Mouse (Mus musculus) G1E-ER4 (cell line): ENCODE results near the gene Etnk2. TPM values are rescaled to one million over a fixed set of nuclear protein-coding genes. Genes with fewer than 3 reads are reported as not detected.

Experiments
- GATA1 ChIP-seq: IDR thresholded peaks from one replicate; pipeline ENCODE4 v1.8.0; 2012; ENCODE audit warnings: low read length, inconsistent platforms
- polyA plus RNA-seq: library from polyadenylated mRNA; stranded (reverse); fragments of >175 nt; gene quantifications from 2 replicates; pipeline ENCODE4 v1.2.3, GENCODE M21; 2012

Etnk2 gene
- polyA plus RNA-seq, 1 experiment: not detected

DNA sequence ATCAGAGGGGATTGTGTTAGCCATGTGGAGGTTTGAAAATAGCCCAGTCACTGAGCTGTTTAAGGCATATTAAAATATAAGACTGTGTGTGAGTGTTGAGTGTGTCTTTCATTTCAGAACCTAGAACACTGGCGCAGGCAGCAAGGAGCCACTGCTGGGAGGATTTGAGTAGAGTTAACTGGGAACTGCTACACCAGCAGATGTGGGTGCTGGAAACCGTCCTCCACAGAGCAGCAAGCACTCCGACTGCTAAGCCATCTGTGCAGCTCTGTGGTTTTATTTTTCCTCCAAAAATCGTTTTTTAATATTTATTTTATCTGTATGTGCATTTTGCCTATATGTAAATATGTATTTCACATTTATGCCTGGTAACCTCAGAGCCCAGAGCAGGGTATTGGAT is 31.3 kb downstream of the Etnk2 start:
- no peak for TF ChIP-seq GATA1

DNA sequence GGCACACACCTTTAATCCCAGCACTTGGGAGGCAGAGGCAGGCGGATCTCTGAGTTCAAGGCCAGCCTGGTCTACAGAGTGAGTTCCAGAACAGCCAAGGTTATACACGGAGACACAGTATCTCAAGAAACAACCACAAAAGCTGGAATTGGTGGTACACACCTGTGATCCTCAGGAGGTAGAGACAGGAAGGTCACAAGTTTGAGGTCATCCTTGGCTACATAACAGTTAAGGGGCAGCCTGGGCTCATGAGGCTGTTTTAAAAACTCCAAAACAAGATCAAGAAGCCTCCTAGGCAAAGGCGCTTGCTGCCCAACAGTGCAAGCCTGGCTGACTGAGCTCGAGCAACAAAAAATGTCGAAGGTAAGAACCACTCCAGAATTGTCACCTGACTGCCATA is 33.3 kb downstream of the Etnk2 start:
- no peak for TF ChIP-seq GATA1

DNA sequence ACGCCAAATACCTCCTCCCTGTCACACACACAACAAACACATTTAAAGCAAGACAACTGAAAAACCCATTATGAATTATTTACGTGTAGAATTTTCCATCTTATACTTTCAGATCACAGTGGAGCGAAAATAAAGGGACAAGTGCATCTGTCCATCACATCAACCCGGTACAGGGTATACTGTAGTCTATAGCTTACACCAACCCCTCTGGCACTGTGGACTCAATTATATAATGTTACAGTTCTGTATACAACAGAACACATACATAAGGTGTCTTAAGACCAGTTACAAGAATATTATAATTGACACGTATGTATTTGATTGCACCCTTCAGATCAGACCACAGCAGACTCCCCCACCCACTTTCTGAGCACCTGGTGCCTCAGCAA is 33.7 kb downstream of the Etnk2 start:
- TF ChIP-seq GATA1: no peak

DNA sequence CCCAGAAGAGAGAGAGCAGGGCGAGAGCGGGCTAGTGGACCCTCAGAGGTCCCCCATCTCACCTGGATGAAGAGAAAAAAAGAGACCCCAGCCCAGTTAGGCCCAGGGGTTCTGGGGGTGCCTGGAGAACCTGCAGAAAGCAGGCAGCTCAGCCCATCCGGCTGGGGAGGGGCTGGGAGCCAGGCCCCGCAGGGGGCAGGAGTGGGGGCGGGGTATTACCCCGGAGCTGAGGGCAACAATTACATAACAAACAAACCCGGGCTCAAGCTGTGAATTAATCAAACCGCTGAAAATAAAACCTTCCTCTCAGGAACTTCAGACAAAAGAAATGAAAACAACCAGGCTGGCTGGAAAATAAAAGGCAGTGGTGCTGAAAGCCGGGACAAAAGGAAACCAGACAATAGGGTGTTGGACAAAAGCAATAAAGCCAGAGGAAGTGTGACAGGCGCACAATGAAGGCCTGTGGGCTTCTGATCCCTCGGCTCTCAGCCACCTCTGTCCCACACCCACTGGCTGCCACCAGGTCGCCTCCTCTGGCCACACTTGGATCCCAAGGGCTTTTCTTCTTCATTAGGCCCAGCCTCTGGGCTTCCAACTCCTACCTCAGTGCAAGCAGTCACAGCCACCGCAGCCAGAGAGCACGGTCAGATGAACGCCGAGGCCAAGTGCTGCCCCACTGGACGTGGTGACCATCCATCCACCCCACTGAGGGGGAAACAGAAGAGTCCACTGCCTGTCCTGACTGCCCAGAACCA is 34.3 kb downstream of the Etnk2 start:
- TF ChIP-seq GATA1: no peak

DNA sequence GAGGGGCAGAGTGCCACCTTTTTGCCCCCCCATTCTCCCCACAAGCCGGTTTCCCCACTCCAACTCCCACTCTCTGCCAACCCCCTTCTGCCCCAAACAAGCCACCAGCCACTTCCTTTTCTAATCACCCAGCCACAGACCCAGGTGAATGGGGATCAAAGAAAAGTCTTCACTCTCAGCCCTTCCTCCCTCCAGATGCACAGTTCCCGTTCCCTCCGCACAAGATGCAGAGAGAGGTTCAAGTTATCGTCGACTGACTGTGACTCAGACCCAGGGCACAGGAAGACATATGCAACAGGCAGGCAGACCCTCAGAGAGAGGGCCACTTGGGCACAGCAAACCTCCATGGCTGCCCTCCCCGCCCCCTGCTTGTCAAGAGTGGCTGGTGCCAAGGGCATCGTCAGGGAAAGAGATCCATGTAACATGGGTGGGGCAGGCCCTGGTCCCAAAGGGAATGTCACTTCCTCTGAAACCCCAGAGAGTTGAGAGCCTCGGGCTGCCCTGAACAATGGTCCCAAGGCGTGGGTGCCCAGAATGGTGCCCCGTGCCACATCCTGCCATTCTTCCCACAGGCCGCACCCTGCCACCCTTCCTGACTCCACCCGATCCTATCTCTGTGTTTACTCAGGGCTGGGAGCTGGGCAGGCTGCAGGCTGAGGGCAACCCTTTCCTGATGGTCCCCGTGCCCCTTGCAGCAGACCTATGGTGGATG is 36.8 kb downstream of the Etnk2 start:
- TF ChIP-seq GATA1: no peak

DNA sequence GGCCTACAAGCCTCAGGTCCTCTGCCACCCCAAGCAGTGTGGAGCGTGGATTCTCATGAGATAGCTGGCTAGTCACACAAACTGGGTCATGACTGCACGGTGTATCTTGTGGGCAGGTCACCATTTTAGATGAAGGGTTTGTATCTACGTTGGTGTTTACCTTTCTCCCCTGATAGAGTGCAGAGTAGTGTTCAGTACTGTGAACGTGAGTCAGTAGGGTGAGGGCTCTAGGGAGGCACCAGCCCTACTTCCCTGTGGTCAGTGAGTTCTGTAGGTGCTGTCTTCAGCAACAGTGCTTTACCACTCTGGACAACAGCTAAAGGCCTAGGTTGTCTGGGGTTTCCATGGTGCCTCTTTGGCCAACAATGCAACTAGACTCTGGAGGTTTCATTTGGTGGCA is 40.6 kb downstream of the Etnk2 start:
- no peak for TF ChIP-seq GATA1

DNA sequence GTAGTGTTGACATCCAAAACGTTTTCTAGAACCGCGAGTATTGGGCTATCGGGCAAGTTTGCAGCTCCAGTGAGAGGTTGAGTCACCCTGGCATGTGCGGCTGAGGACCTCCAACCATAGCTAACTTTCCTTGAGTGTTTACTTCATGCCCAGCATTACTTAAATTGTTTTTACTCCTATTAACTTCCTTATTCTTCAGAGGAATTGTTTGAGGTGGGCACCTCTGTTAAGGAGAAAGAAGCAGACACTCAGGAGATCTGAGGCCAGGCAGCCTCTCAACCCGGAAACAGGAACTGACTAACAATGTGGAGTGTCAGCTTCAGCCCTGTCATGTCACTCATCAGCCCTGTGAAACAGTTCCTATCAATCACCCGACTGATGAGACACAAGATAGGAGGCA is 43.2 kb downstream of the Etnk2 start:
- TF ChIP-seq GATA1: no peak

DNA sequence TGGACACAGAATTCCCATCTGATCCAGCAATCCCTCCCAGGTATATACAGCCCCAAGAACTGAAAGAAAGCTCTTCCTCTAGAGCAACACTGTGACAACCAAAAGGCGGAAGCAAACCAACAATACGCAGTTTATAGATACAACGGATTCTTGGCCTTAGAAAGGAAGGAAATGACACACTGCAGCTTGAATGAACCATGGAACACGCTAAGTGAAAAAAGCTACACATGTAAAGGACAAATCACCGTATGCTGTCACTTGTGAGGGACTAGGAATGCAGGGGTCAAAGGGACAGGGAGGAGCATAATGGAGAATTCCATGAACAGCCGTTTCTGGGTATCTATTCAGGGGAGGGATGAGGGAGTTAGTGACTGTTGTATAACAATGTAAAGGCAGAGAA is 44.1 kb downstream of the Etnk2 start:
- no peak for TF ChIP-seq GATA1

DNA sequence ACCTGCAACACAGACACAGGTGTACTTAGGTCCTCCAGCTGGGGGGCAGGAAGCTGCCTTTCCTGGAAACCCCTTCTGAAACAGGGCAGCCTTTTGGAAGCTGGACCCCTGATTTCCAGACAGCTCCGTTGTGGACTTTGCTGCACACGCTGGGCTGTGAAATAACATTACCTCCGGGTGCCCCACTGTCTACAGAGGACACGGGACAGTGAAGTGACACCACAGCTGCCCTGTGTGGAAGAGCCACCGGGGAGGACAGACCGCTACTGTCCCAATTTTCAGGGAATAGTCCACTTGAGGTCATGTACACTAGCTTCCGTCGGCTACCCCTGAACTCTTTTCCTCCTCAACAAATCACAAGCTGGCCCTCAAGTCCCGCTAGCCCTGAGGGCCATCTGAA is 44.9 kb downstream of the Etnk2 start:
- no peak for TF ChIP-seq GATA1

DNA sequence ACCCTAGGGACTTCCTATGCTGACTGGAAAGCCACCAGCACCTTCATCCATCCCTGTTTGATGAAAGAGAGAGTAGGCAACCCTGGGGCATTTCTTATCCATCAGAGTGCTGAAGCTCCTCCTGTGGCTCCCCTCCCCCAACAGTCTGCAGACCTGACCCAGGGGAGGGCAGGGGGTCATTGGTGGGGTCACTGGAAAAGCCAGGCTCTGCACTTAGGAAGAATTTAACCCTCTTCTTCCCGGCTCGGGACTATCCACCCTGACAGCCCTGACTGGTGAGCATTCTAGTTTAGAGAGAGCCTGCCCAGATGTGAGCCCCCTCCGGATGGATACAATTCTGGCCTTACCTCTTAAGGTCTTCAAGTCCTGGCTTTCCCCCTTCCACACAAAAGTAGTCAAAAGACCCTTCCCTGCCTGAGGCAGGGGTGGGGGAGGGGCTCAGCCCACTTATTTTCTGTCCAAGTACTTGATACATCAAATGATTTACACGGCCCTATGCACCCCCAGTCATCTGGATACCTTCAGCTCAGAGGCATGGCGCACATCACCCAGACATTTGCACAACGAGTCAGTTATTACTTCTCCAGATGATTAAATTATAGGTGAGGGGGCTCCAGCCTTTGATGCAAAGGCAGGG is 45.6 kb downstream of the Etnk2 start:
- no peak for TF ChIP-seq GATA1

DNA sequence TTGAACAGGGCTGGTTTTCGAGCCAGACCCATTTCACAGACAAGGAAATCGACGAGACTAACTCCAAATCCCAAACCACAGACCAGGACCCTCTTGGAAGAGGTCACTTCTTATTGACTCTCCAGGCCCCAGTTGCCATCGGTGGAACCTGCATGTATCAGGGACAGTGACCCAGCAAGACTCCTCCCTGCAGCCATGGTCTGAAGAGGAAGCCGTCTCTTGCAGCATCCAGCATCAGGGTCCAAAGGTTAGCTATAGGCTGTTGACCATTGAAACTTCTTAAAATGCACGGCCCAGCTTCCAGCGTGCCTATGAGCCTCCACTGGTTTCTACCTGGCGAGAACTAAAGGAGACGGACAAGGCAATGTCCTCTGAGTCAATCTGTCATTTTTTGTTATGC is 46.4 kb downstream of the Etnk2 start:
- TF ChIP-seq GATA1: no peak

DNA sequence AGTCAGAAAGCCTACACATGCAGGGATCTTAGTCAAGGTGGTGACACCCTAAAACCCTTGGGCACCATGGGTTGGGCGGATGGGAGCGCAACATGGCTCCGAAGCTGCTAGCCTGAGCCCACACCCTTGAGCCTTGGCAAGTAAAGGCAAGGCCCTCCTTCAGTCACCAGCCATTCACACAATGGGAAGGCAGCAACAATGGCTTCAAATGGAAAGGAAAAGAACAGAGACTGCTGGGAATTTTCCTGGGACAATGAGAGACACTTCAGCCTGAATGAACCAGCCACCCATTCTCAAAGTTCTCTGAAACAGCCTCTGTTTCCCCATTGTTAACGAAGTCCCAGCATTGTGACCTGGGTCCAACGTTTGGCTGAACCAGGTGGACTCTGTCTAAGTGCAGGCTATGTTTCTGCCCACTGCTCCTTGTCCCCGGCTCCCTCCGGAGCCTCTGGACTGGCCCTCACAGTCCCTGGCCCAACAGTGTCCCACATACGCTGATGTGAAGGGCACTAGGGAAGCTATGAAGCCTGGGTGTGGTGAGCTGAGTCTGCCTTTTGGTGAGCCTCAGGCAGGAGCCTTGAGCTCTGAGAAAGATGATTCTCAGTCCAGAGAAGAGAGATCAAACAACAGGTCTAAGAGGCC is 48.3 kb downstream of the Etnk2 start:
- TF ChIP-seq GATA1: no peak

DNA sequence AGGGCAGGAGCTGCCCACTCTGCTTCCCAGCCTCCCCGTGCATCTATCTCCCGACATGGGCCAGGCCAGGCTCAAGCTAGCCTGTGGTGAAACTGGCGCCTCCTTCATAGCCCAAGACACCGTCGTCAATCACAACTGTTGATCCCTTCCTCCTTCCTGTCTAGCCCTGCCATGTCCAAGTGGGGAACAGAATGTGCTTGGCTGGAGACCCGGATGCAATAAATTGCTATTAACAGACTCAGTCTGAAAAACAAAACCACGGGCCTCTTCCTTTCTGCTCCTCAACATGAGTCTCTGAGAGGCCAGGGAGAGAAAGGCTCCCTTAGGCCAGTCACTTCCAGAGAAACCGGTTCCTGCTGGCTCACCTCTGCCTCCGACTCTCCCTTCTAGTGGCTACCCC is 49.6 kb downstream of the Etnk2 start:
- no peak for TF ChIP-seq GATA1

DNA sequence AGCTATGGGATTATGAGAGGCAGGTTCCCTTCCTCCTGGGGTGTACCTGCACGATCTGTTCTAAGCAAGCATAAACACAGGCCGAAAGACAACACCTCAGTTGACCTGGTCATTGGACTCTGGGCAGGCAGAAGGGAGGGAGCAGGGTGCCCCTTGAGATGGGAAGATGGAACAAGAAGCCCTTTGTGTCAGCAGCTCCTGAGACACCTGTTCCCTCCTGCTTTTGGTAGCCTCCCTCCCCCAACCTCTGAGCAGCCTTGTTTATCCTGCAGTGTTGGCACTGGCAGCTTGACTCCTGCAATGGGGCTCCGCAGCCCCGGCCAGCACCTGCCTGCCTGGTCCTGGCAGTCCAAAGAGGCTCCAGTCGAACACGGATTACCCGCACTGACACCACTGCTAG is 51.7 kb downstream of the Etnk2 start:
- TF ChIP-seq GATA1: no peak

DNA sequence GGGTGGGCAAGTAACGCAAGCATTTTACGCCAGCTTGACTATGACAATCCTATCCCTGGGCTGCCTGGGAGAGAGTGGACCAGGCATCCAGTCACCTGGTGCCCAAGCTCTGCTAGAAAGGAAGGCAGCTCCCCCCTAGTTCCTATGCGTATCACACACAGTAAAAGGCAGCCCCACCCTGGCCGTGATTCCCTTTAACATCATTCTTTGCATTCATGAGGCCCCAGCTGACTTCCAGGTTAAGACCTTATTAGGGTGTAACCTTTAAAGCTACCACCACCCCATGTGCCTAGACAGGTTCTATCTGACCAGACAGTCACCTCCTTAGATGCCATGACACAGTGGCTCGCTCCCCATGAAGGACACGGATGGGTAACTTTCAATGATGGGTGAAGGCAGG is 52.1 kb downstream of the Etnk2 start:
- TF ChIP-seq GATA1: no peak

DNA sequence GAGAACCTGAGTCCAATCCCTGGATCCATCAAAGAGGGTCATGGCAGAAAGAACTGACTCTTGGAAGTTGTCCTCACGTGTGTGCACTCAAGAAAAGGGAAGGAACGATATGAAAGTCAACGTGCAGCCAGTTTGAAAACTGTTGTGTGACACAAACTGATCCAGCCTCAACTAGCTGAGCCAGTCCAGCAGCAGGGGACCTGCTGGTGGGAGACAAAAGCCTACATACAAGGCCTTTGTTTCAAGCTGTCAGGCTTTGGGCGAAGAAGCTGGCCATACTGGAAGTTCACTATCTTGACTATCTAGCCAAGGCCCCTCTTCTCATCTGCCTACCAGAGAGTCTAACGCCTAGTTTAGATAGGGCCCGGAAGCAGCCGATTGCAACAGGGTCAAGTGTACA is 53.1 kb downstream of the Etnk2 start:
- TF ChIP-seq GATA1: no peak
